Mouse (Mus musculus) myocyte (in vitro differentiated cells): ENCODE data around the gene Nwd1. TPM values are rescaled to one million over a fixed set of nuclear protein-coding genes. Genes with fewer than 3 reads are reported as not detected.

Source experiments
- H3K27me3 ChIP-seq: one replicate; pipeline ENCODE4 v1.6.1; 2011; ENCODE audit not compliant: control insufficient read depth, insufficient read depth, insufficient read length
- H3K36me3 ChIP-seq: one replicate; pipeline ENCODE4 v1.6.1; 2011; ENCODE audit not compliant: control insufficient read depth, insufficient read depth
- H3K4me2 ChIP-seq: one replicate; pipeline ENCODE4 v1.6.1; 2011; ENCODE audit warnings: low read depth, control low read depth
- H3K4me3 ChIP-seq: one replicate; pipeline ENCODE4 v1.5.1; 2011; ENCODE audit warnings: mild to moderate bottlenecking, control low read depth, moderate library complexity
- H3K79me2 ChIP-seq: one replicate; pipeline ENCODE4 v1.6.1; 2011; ENCODE audit not compliant: control insufficient read depth, insufficient read depth
- H3ac ChIP-seq: one replicate; pipeline ENCODE4 v1.6.1; 2011; ENCODE audit not compliant: control insufficient read depth, insufficient read length
- CEBPB ChIP-seq: IDR thresholded peaks from 2 replicates; pipeline ENCODE4 v1.6.1; 2011; ENCODE audit warnings: mild to moderate bottlenecking, moderate library complexity; ENCODE audit not compliant: poor library complexity, insufficient read depth, severe bottlenecking
- E2F4 ChIP-seq: IDR thresholded peaks from one replicate; pipeline ENCODE4 v1.6.1; 2011; ENCODE audit warnings: mild to moderate bottlenecking, control low read depth, moderate library complexity; ENCODE audit not compliant: insufficient read depth
- MAX ChIP-seq: IDR thresholded peaks from one replicate; pipeline ENCODE4 v1.6.1; 2011; ENCODE audit warnings: low read depth, mild to moderate bottlenecking, control low read depth
- MYOD1 ChIP-seq, 3 experiments: IDR thresholded peaks; one replicate each; pipeline ENCODE4 v1.6.1; 2011; ENCODE audit warnings: control low read depth in 2 of 3, low read depth in 2 of 3, mild to moderate bottlenecking in 2 of 3, moderate library complexity in 1 of 3; ENCODE audit not compliant: insufficient read length in 2 of 3, control insufficient read depth in 1 of 3
- MYOG ChIP-seq, 3 experiments: IDR thresholded peaks; one replicate each; pipeline ENCODE4 v1.6.1; 2011; ENCODE audit warnings: control low read depth in 2 of 3, low read depth in 2 of 3, mild to moderate bottlenecking in 2 of 3; ENCODE audit not compliant: insufficient read length in 2 of 3, control insufficient read depth in 1 of 3, insufficient read depth in 1 of 3
- POLR2A ChIP-seq: IDR thresholded peaks from one replicate; pipeline ENCODE4 v1.6.1; 2011; ENCODE audit warnings: low read depth, mild to moderate bottlenecking, control low read depth, moderate library complexity; ENCODE audit not compliant: insufficient read length
- POLR2AphosphoS2 ChIP-seq: IDR thresholded peaks from one replicate; pipeline ENCODE4 v1.6.1; 2011; ENCODE audit warnings: low read depth, control low read depth; ENCODE audit not compliant: insufficient read length
- REST ChIP-seq: IDR thresholded peaks from one replicate; pipeline ENCODE4 v1.6.1; 2011; ENCODE audit warnings: mild to moderate bottlenecking, control low read depth, moderate library complexity; ENCODE audit not compliant: insufficient read depth, insufficient read length
- SRF ChIP-seq: IDR thresholded peaks from one replicate; pipeline ENCODE4 v1.6.1; 2011; ENCODE audit warnings: low read depth; ENCODE audit not compliant: control insufficient read depth, insufficient read length
- TCF12 ChIP-seq: IDR thresholded peaks from one replicate; pipeline ENCODE4 v1.6.1; 2011; ENCODE audit warnings: mild to moderate bottlenecking, control low read depth; ENCODE audit not compliant: poor library complexity, insufficient read depth, severe bottlenecking
- TCF3 ChIP-seq: IDR thresholded peaks from one replicate; pipeline ENCODE4 v1.6.1; 2011; ENCODE audit warnings: low read depth, control low read depth; ENCODE audit not compliant: insufficient read length
- USF1 ChIP-seq: IDR thresholded peaks from one replicate; pipeline ENCODE4 v1.6.1; 2011; ENCODE audit warnings: low read depth, mild to moderate bottlenecking, control low read depth, moderate library complexity
- polyA plus RNA-seq: library from polyadenylated mRNA; unstranded; fragments of >200 nt; fragmentation: generic; extraction: Trizol; gene quantifications from one replicate; pipeline ENCODE4 v1.2.1, GENCODE M21; 2012; ENCODE audit warnings: missing spikeins

The Nwd1 gene
- 0.10 TPM for polyA plus RNA-seq

DNA sequence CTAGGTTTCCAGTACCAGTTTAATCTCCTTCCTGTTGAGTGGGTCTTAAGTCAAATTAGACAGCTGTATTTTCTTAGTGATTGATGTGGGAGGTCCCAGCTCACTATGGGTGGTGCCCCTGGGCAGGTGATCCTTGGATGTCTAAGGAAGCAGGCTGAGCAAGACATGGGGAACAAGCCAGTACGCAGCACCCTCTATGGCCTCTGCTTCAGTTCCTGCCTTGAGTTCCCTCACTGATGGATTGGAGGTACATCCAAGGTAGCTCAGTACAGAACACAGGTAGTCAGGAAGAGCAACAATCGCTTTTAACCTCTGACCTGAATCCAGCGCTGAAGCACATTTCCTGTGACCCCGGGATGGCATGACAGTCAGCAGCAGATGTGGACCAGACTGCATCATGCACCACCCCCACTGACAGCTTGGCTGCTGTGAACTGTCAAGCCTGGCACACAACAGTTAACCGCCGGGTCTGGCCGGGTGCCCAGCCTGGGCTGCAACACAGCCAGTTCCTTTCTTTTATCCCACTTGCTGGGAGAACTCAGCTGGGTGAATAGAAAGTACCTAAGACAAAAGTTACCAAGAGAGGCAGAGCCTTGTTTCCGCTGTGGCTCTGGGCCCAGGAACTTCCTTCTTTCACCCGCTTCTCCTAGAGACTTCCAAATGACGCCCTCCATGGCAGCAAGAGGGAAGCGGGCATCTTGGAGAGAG is at the start of gene Nwd1:
Nwd1 (plus strand) TSS at position 652 of the 708 bp plus-strand sequence.
- H3K4me2 ChIP-seq, result peak within 1 kb of the TSS; percentile 60
- H3K4me3 ChIP-seq, result no peak within 1 kb of the TSS
- no peaks in the 10 kb centered on the region for H3K79me2 ChIP-seq
- TF ChIP-seq E2F4, result no peak
- no peak for TF ChIP-seq CEBPB
- TF ChIP-seq POLR2A, result no peak
- peak; percentile 73 for TF ChIP-seq TCF12
- peak; percentile 80 for TF ChIP-seq TCF3
- no peak for TF ChIP-seq POLR2AphosphoS2
- TF ChIP-seq MYOG (IDR thresholded peaks at IDR 0.05; ENCODE audit: control insufficient read depth in 1 of 3, insufficient read depth in 1 of 3, insufficient read length in 2 of 3, low read depth in 2 of 3), result peak; percentile 17 to 68 (median 64)
- no peak for TF ChIP-seq MAX
- no peak for TF ChIP-seq REST
- no peak for TF ChIP-seq USF1
- peak; percentile 86 to 100 (median 99) for TF ChIP-seq MYOD1 (IDR thresholded peaks at IDR 0.05; ENCODE audit: control insufficient read depth in 1 of 3, insufficient read length in 2 of 3, low read depth in 2 of 3)
- no peak for TF ChIP-seq SRF
- no peak within 1 kb of the TSS for H3ac ChIP-seq
- H3K36me3 ChIP-seq, result no peaks in the 10 kb centered on the region
- no peaks in the 10 kb centered on the region for H3K27me3 ChIP-seq

DNA sequence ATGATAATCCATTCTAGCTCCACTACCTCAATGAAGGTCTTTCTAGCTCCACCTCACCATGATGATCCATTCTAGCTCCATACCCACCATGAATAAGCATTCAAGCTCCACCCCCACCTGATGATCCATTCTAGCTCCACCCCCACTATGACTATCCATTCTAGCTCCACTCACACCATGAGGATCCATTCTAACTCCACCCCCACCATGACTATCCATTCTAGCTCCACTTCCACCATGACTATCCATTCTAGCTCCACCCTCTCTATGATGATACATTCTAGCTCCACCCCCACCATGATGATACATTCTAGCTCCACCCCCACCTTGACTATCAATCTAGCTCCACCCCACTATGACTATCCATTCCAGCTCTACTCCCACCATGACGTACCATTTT is 3.6 kb upstream of the Nwd1 start:
- no peaks in the 10 kb centered on the region for H3K36me3 ChIP-seq
- no peak overlapping the region for H3K4me3 ChIP-seq
- no peak overlapping the region for H3ac ChIP-seq
- no peaks in the 10 kb centered on the region for H3K27me3 ChIP-seq
- no peak for TF ChIP-seq TCF3
- no peak overlapping the region for H3K4me2 ChIP-seq
- no peaks in the 10 kb centered on the region for H3K79me2 ChIP-seq

DNA sequence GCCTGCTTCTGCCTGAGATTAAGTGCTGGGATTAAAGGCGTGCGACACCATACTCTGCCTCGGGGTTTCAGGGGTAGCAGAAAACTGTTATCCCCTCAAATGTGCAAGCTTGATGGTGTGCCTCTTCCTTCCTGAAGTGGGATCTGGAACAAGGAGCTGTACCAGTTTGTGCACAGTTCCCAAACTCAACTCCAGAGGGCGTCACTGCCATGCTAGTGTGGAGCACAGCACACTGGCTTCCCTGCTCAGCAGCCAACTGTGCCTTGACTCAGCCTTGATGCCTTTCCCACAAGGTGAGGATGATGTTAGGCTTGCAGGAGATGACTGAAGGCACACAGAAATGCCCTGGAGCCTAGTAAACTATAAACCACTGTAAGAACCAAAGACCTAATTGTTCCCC is 1.9 kb upstream of the Nwd1 start:
- TF ChIP-seq MYOG (IDR thresholded peaks at IDR 0.05; ENCODE audit: control insufficient read depth in 1 of 3, insufficient read depth in 1 of 3, insufficient read length in 2 of 3, low read depth in 2 of 3) (no peak), POLR2A (no peak)
- no peak overlapping the region for H3ac ChIP-seq
- no peaks in the 10 kb centered on the region for H3K27me3 ChIP-seq
- no peaks in the 10 kb centered on the region for H3K79me2 ChIP-seq
- no peak overlapping the region for H3K4me3 ChIP-seq
- H3K4me2 ChIP-seq, result no peak overlapping the region
- no peaks in the 10 kb centered on the region for H3K36me3 ChIP-seq

DNA sequence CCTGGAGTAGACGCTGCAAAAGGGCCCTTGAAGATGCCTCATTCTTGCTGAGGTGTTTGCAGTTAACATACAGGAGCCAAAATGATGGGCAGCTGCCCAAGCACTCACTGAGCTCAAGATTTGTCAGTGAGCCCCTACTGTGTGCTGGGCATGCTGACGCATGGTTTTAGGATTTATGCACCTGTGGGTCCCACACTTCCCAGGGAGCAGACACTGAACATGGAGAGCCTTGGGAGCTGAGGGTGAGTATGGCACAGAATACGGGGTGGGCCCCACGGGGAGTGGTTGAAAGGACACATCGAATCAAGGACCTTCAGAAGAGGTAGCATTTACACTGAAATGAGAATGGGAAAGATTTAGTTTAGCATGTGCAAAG is 245 bp downstream of the Nwd1 start:
- H3K79me2 ChIP-seq, result no peaks in the 10 kb centered on the region
- peak overlapping the region; percentile 60 for H3K4me2 ChIP-seq
- H3K36me3 ChIP-seq, result no peaks in the 10 kb centered on the region
- H3ac ChIP-seq, result no peak overlapping the region
- no peaks in the 10 kb centered on the region for H3K27me3 ChIP-seq
- TF ChIP-seq CEBPB (no peak), POLR2A (no peak), E2F4 (no peak), MYOG (IDR thresholded peaks at IDR 0.05; ENCODE audit: control insufficient read depth in 1 of 3, insufficient read depth in 1 of 3, insufficient read length in 2 of 3, low read depth in 2 of 3) (no peak), MAX (no peak), TCF3 (no peak), TCF12 (no peak), MYOD1 (IDR thresholded peaks at IDR 0.05; ENCODE audit: control insufficient read depth in 1 of 3, insufficient read length in 2 of 3, low read depth in 2 of 3) (no peak), POLR2AphosphoS2 (no peak), SRF (no peak), USF1 (no peak), REST (no peak)
- H3K4me3 ChIP-seq, result no peak overlapping the region

DNA sequence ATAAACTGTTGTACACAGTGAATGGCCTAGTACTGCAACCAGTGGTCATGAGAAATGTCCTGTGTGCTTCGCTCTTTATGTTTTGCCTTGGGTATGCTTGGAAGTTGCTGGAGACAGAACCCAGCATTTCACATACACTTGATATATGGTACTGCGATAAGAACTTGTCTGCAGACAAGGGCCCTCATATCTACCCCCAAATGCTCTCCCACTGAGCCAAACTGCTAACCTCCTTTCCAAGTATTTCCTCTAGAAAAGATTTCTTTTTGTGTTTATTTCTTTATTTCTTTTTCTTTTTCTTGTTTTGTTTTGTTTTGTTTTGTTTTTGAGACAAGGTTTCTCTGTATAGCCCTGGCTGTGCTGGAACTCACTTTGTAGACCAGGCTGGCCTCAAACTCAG is 4.2 kb downstream of the Nwd1 start:
- H3K27me3 ChIP-seq, result no peaks in the 10 kb centered on the region
- H3K79me2 ChIP-seq, result no peaks in the 10 kb centered on the region
- H3K4me2 ChIP-seq, result no peak overlapping the region
- no peak overlapping the region for H3K4me3 ChIP-seq
- no peaks in the 10 kb centered on the region for H3K36me3 ChIP-seq
- H3ac ChIP-seq, result no peak overlapping the region
- TF ChIP-seq POLR2A, result no peak
- no peak for TF ChIP-seq E2F4
- no peak for TF ChIP-seq REST
- no peak for TF ChIP-seq TCF3
- no peak for TF ChIP-seq MYOD1 (IDR thresholded peaks at IDR 0.05; ENCODE audit: control insufficient read depth in 1 of 3, insufficient read length in 2 of 3, low read depth in 2 of 3)
- TF ChIP-seq USF1, result no peak
- no peak for TF ChIP-seq SRF
- TF ChIP-seq POLR2AphosphoS2, result no peak
- TF ChIP-seq TCF12, result no peak
